Mouse (Mus musculus) cerebellum, postnatal 10 days (tissue): ENCODE measurements around the gene Vill.
A peak's percentile ranks its signal among the peaks of the same experiment; 100 is the strongest.

ENCODE experiments used
- DNase-seq, 2 experiments: peaks; one replicate each; pipeline ENCODE4 v3.0.0; 2021; ENCODE audit warnings: mixed read lengths in 2 of 2

Gene Vill

GRCm38 (mm10) chr9:119082039-119082438 is 29.5 kb downstream of the Vill start:
- DNase-seq, result peak in 1 of 2 experiments; percentile 60

GRCm38 (mm10) chr9:119082656-119083430 is 30.3 kb downstream of the Vill start:
- no peak for DNase-seq

- no peak for DNase-seq
Measured at GRCm38 (mm10) chr9:119083966-119084365, 31.4 kb downstream of the Vill start.

- DNase-seq, result peak; percentile 62 to 79
Measured at GRCm38 (mm10) chr9:119086451-119086850, 33.9 kb downstream of the Vill start.

GRCm38 (mm10) chr9:119087309-119087708 is 34.7 kb downstream of the Vill start:
- DNase-seq, result no peak

- DNase-seq, result peak; percentile 78 to 79
Measured at GRCm38 (mm10) chr9:119088148-119088801, 35.7 kb downstream of the Vill start.

- no peak for DNase-seq
Measured at GRCm38 (mm10) chr9:119089437-119089836, 36.9 kb downstream of the Vill start.

- no peak for DNase-seq
Measured at GRCm38 (mm10) chr9:119090462-119090861, 37.9 kb downstream of the Vill start.

- DNase-seq, result peak in 1 of 2 experiments; percentile 43
Measured at GRCm38 (mm10) chr9:119091581-119092310, 39.2 kb downstream of the Vill start.

GRCm38 (mm10) chr9:119092473-119093418 is 40.2 kb downstream of the Vill start:
- DNase-seq, result peak; percentile 77 to 82

- peak; percentile 93 to 97 for DNase-seq
Measured at GRCm38 (mm10) chr9:119093419-119094295, 41.1 kb downstream of the Vill start, which contains the start of gene Plcd1. Gene Plcd1, minus strand, starts transcription at chr9:119093502.

GRCm38 (mm10) chr9:119094462-119095109 is 42.0 kb downstream of the Vill start:
- DNase-seq, result peak; percentile 82 to 85

GRCm38 (mm10) chr9:119100177-119100898 is 47.8 kb downstream of the Vill start:
- DNase-seq, result peak; percentile 64 to 68

GRCm38 (mm10) chr9:119101992-119102782 is 49.6 kb downstream of the Vill start, which contains the start of gene Dlec1:
Gene Dlec1, plus strand, starts transcription at chr9:119102478.
- DNase-seq, result peak; percentile 70 to 77

GRCm38 (mm10) chr9:119102783-119103113 is 50.2 kb downstream of the Vill start:
- DNase-seq, result no peak

GRCm38 (mm10) chr9:119107566-119107965 is 55.0 kb downstream of the Vill start:
- peak; percentile 66 to 71 for DNase-seq

GRCm38 (mm10) chr9:119109685-119110353 is 57.2 kb downstream of the Vill start:
- DNase-seq, result no peak

- no peak for DNase-seq
Measured at GRCm38 (mm10) chr9:119110640-119111039, 58.1 kb downstream of the Vill start.
